Mouse (Mus musculus) cerebellum, postnatal 14 days (tissue): ENCODE results near the gene Camkk2.
A peak's percentile ranks its signal among the peaks of the same experiment; 100 is the strongest.

Experiments
- DNase-seq, 2 experiments: peaks; one replicate each; pipeline ENCODE4 v3.0.0; 2021; ENCODE audit warnings: mixed read lengths in 2 of 2

The Camkk2 gene

DNA sequence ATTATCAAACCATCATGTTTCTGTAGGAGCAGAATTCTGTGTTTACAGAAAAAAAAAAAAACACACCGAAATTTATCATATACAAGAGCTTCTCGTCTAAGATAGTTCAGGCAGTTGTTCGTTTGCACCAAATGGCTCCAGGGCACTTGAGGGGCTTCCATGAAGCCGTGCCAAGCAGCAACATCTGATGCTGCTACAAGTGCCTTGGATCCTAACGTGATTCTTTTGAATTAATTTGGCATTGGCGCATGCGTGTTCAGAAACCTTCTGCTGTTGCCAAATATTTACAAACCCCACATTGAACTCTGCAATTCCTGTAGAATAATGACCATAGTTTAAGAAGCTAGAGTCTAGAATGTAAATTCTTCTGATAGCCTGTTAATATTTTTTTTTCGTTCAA, 83.7 kb downstream of the Camkk2 start:
- DNase-seq, result no peak

DNA sequence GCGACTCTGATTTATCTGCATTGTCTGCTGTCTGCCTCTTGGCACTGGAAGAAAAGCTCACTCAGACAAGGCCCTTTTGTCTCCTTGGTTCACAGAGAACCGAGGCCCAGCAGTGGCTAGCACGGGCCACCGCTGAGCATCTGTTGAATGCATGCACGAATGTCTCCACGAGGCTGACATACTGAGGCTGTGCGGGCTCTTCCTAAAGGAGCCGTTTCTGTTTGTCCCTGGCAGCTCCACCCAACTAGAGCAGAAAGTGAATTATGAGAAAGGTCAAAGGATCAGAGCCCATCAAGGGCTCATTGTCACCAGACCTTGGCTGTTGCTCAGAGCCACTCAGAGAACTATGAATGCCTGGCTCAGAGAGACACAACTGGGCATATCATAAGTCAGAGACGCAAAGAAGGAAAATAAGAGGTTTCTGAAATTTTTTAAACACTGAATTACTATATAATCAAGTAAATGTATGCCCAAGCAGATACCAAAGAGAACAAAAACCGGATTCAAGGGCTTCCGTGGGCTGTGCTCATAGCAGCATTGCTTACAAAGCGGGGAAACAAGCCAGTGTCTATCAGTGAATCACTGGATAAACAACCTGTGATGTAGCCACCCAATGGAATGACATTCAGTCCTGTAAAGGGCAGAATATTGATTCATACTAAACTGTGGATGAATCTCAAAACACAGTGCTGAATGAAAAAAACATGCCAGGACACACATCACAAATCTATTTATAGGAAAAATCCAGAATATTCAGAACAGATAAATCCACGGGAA, 85.6 kb downstream of the Camkk2 start:
- DNase-seq, result no peak

DNA sequence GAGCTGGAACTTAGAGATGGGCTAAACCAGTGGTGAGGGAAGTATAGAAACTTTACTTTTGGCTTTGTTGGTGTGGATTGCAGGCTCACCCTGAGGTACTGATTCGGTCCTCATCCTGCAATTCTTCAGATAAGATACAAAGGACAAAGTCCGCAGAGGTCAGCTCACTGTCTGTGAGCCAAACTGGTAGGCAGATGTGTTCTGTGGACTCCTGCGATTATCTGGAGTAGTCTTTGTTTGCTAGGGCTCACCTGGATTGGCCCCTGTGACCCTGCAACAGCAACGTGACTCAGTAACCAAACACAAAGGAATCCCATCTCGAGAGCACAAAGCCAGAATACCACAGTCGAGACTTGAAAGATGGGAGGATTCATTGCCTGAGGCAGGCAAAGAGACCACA, 88.7 kb downstream of the Camkk2 start:
- DNase-seq, result no peak

DNA sequence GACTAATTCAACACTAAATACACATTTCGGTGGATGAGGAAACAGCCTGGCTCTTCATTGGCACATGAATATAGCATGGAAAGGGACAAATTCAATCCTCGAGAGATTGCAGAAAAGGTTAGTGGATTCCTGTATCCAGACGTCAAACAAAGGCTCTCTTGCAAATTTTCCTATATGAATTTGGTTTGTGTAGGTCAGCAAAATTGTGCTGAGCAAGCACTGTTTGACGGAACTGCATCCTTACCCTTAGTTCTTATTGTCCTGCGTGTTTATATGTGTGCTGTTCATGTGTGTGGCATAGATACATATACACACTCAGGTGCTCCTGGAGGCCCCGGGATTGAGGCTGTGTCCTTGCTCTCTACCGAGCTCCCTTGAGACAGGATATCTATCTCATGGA, 90.1 kb downstream of the Camkk2 start:
- no peak for DNase-seq

DNA sequence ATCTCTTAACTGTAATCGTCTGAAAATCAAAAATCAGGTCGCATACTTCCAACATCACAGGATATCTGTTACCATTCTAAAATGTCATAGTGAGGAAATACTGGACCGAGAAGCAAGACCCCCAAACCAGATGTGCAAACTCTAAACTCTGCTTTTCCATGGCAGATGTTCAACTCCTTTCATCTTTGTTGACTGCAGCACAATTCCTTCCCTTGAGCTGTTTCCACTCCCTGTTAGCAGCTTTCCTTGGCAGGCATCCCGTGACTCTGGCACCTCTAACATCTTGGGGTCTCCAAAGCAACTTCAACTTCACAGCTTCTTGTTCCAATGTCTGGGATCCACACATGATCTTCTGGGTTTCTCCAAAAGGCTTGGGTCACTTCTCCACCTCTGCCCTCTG, 91.8 kb downstream of the Camkk2 start:
- no peak for DNase-seq

DNA sequence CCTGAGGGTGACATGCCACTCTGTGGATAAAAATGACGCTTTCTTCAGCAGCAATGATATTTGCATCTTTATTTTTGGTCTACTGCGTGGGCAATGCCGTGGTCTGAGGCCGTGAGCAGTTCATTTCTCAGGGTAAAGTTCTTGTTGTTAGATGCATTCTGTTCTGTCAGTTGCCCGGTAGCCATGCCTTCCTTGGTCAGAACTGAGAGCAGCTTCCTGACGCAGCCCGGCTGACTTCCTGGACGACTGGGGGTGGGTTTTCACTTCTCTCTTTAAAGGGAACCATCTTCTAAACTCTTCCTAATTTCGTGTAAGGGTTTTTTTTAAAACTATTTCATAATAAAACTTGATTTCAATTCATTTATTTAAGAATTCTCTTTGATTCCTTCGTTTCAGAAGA, 95.3 kb downstream of the Camkk2 start:
- DNase-seq, result no peak

DNA sequence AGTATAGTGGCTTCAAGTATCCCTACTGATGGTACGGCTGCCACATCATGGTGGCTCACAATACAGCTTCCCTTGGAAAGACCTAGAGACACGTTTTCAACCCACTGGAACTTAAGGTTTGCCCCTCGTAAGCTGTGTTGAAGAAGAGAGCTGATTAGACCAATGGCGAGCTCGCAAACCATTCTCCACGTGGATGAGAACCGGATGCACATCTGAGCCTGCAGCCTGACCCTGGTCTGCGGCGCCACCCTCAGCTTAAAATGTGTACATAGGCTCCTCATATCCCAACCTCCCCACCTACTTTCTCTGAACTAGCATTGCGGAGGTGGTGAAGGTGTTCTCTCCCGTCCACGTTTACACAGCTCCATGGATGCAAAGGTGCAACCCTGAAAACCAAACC, 97.9 kb downstream of the Camkk2 start:
- DNase-seq, result peak in 1 of 2 experiments; percentile 48
